Mouse (Mus musculus) hindbrain, embryonic 12.5 days (tissue): Measurements from ENCODE around the gene Tbxa2r. TPM values are rescaled to one million over a fixed set of nuclear protein-coding genes. Genes with fewer than 3 reads are reported as not detected.

Experiments
- ATAC-seq: fragments of 200-750 bp; cut with Nextera tagmentation; 2 replicates; pipeline ENCODE4 v1.8.0; 2017; ENCODE audit warnings: moderate TSS enrichment; ENCODE audit not compliant: low FRiP score
- H3K27ac ChIP-seq: fragments of 300-500 bp; sonication (generic); 2 replicates; pipeline ENCODE4 v1.5.1; 2016; ENCODE audit warnings: mild to moderate bottlenecking
- H3K27me3 ChIP-seq: fragments of 300-500 bp; sonication (generic); 2 replicates; pipeline ENCODE4 v1.6.1; 2016; ENCODE audit warnings: mild to moderate bottlenecking
- H3K36me3 ChIP-seq: fragments of 300-500 bp; sonication (generic); 2 replicates; pipeline ENCODE4 v1.6.1; 2016; ENCODE audit warnings: mild to moderate bottlenecking
- H3K4me1 ChIP-seq: fragments of 300-500 bp; sonication (generic); 2 replicates; pipeline ENCODE4 v1.6.1; 2016
- H3K4me2 ChIP-seq: fragments of 300-500 bp; sonication (generic); replicated peaks from 2 replicates; pipeline ENCODE4 v1.6.1; 2016; ENCODE audit warnings: mild to moderate bottlenecking
- H3K4me3 ChIP-seq: fragments of 300-500 bp; sonication (generic); 2 replicates; pipeline ENCODE4 v1.5.1; 2016; ENCODE audit warnings: mild to moderate bottlenecking
- H3K9ac ChIP-seq: fragments of 300-500 bp; sonication (generic); 2 replicates; pipeline ENCODE4 v1.6.1; 2016; ENCODE audit warnings: mild to moderate bottlenecking, moderate library complexity
- H3K9me3 ChIP-seq: fragments of 300-500 bp; sonication (generic); replicated peaks from 2 replicates; pipeline ENCODE4 v1.6.1; 2016; ENCODE audit warnings: mild to moderate bottlenecking
- WGBS: fragments of 180-500 bp; shearing (Covaris S2); methylation state at CpG from one replicate; pipeline ENCODE4 v1.1.7; 2016; 5-methylcytosine and 5-hydroxymethylcytosine counted together
- polyA plus RNA-seq: library from polyadenylated mRNA; unstranded; fragments of >200 nt; fragmentation: Nextera tagmentation; extraction: Ambion mirVana; gene quantifications from 2 replicates; pipeline ENCODE4 v1.2.1, GENCODE M21; 2016

Gene Tbxa2r
- polyA plus RNA-seq, 1 experiment from 2014 or later: 2.7 TPM

DNA sequence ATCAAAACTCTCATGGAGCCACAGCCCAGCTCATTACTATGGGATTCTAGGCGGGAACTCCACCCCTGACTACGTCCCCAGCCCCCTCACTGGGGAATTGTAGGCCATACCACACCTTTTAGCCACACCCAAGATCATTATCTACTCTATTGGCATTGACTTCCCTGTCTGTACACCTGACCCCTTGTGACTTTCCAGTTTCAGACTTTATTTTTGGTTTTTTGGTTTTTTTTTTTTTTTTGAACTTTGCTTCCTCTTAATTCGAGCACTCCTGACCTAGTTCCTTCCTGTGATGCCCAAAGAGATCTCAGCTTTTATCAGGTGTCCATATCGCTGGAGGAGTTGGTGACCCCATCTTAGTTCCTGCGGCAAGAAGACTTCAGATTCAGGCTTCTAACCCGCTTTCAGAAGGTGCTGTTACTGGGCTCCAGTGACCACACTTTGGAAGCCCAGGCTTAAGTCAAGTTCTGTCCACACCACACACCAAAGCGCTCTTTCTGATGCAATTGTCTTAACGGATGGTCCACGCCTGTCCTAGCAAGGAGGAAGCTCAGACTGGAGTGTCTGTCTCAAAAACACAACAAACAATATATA lies 36.9 kb upstream of the Tbxa2r start, which contains the start of gene Tjp3:
Gene Tjp3, minus strand, starts transcription at position 71 of the 594 bp plus-strand sequence.
- ATAC-seq: no peak
- H3K9ac ChIP-seq: no peak within 1 kb of the TSS
- H3K4me1 ChIP-seq: peaks cover 31% of the 10 kb centered on the region
- no peaks in the 10 kb centered on the region for H3K9me3 ChIP-seq
- peak within 1 kb of the TSS; percentile 81 for H3K4me3 ChIP-seq
- H3K27ac ChIP-seq: no peak within 1 kb of the TSS
- 76% methylated on average over 9 of the region's 9 CpGs for WGBS
- H3K4me2 ChIP-seq: peak within 1 kb of the TSS; percentile 99
- H3K36me3 ChIP-seq: peaks cover 5% of the 10 kb centered on the region; the same call in 1 of the 2 replicates
- H3K27me3 ChIP-seq: peaks cover 33% of the 10 kb centered on the region

DNA sequence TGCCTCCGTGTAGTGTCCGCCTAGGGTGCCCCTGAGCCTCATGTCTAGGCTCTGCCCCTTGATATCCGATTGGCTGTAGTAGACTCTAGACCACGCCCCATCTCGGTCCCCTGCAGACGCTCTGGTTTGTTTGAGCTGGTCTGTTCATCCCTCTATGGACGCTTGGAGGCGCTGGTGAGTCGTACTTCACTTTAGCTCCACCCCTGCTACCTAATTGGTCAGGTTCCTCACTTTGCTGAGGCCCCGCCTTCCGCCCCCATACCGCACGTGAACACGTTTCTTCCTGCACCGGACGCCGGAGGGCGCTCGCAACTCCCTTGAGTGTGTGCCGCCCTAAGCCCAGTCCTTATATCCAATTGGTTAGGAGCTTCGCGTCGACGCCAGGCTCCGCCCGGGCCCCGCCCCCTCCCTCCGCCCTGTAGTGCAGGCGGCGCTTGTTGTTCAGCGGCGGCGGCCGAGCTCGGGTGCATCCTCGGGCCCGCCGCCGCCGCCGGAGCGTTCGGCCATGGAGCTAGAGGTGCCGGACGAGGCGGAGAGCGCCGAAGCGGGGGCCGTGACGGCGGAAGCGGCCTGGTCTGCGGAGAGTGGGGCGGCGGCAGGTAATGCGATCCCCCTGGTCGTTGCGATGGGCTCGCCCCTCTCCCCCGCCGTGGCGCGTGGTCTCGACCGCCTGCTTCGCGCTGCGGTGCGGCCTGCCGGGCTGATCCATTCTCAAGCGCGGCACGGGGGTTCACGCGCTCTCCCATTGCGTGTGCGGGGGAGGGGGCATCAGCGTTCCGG lies 35.8 kb upstream of the Tbxa2r start, which contains the start of gene Pip5k1c:
Gene Pip5k1c, plus strand, starts transcription at position 410 of the 780 bp plus-strand sequence.
- H3K9me3 ChIP-seq: no peaks in the 10 kb centered on the region
- WGBS: under 1% methylated on average over 69 of the region's 80 CpGs
- peaks cover 37% of the 10 kb centered on the region for H3K4me1 ChIP-seq
- H3K4me2 ChIP-seq: peak within 1 kb of the TSS; percentile 99
- H3K27ac ChIP-seq: peak within 1 kb of the TSS; percentile 92
- peak; percentile 95 for ATAC-seq
- peaks cover 5% of the 10 kb centered on the region; the same call in 1 of the 2 replicates for H3K36me3 ChIP-seq
- H3K27me3 ChIP-seq: peaks cover 32% of the 10 kb centered on the region
- H3K4me3 ChIP-seq: peak within 1 kb of the TSS; percentile 81
- peak within 1 kb of the TSS; percentile 86 for H3K9ac ChIP-seq

DNA sequence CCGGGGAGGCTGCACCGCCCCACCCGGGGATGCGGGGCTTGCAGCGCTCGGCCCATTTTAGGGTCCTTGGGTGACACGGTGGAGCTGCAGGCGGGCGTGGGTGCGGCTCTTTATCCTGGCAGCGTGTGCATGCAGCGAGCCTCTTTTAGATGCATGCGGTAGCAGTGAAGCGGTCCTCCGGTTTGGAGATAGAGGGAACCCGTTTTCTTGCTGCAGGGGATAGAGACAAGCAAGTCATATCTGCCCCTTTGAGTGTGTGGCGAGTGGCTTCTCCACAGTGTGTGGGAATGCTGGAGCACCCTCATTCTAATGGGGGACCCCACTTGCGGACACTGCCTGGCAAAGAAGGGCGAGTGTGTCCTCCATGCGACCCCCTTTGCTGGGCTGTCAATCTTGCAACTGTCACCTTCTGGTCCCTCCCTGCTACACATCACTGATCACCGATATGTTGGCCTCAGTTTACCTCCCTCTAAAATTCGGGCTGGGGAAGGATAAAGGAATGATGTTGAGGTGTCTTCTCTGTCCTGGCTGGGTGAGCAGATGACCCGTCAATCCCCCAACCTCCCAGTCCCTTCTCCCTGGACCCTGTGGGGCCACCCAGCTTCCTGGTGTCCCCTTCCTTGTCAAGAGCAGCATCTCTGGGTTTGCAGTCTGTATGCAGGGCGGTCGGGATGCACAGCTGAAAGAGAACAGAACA lies 35.0 kb upstream of the Tbxa2r start:
- Histone ChIP-seq H3K27ac (peak overlapping the region; percentile 92), H3K4me2 (peak overlapping the region; percentile 99), H3K36me3 (peaks cover 5% of the 10 kb centered on the region; the same call in 1 of the 2 replicates), H3K9ac (peak overlapping the region; percentile 86), H3K27me3 (peaks cover 25% of the 10 kb centered on the region), H3K4me3 (peak overlapping the region; percentile 81), H3K4me1 (peaks cover 37% of the 10 kb centered on the region), H3K9me3 (no peaks in the 10 kb centered on the region)
- no peak; the same call in 1 of the 2 replicates for ATAC-seq
- 4% methylated on average over 25 of the region's 25 CpGs for WGBS

DNA sequence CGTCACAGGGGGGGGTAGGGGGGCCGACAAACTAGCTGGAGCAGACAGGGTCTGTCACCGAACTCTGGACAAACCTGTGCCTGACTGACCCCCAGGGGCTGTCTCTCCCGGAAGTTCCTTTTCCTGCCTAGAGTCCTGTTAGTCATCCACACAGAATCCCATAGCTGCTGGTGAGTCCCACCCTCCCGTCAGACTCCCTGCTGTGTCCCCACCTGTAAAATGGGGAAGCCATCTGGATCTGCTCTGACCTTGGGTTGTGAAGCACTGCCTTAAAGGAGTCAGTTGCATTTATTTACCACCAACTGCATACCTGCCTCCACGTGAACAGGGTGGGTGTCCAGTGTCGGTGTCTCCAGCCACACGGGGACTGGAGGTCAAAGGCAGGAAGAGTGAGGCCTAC lies 34.1 kb upstream of the Tbxa2r start:
- H3K9me3 ChIP-seq: no peaks in the 10 kb centered on the region
- H3K4me2 ChIP-seq: peak overlapping the region; percentile 99
- peak overlapping the region; percentile 81 for H3K4me3 ChIP-seq
- H3K27ac ChIP-seq: no peak overlapping the region
- H3K36me3 ChIP-seq: peaks cover 5% of the 10 kb centered on the region; the same call in 1 of the 2 replicates
- ATAC-seq: no peak
- WGBS: 59% methylated on average over 8 of the region's 8 CpGs
- H3K27me3 ChIP-seq: peaks cover 21% of the 10 kb centered on the region
- H3K9ac ChIP-seq: peak overlapping the region; percentile 86
- H3K4me1 ChIP-seq: peaks cover 38% of the 10 kb centered on the region

DNA sequence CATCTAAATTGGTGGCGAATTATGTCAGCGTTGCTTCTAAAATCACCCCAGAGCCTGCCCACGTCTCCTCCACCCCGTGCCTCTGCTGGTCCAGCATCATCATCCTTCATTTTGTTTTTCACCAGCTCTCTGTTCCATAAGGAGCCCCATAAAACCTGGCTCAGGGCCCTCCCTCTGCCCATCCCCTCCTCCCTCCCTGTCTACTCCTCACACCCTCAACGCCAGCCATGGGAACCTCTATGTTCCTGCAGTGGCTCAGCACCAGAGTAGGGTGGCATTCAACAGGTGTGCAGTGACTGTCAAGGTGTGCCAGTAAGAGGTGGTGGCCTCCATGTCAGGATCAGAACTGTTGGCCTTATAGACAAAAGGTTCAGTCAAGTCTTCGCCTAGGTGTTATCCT lies 33.3 kb upstream of the Tbxa2r start:
- no peaks in the 10 kb centered on the region for H3K9me3 ChIP-seq
- no peak overlapping the region for H3K27ac ChIP-seq
- 97% methylated on average over 6 of the region's 6 CpGs for WGBS
- peaks cover 42% of the 10 kb centered on the region for H3K4me1 ChIP-seq
- no peak overlapping the region for H3K4me2 ChIP-seq
- peaks cover 5% of the 10 kb centered on the region; the same call in 1 of the 2 replicates for H3K36me3 ChIP-seq
- 0 out of 2 replicates have a peak overlapping the region, but pooled peaks have one; percentile 81 for H3K4me3 ChIP-seq
- H3K27me3 ChIP-seq: peaks cover 13% of the 10 kb centered on the region
- no peak for ATAC-seq
- H3K9ac ChIP-seq: no peak overlapping the region

DNA sequence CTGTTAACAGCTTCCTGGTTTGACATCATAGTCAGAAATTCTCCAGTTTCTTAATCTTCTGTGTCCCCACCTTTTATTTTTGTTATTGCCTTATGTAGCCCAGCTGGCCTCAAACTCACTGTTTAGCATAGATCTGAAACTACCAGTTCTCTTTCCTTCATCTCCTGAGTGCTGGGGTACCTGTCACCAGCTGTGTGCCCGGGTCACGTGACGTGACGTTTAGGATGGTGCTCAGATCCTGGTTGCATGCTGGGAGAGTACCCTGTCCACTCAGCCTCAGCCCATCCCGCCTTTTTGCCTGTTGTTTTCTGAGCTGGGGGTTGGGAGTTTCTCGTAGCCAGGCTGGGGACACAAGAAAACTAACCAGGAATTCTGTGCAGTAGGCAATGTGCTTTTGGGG lies 31.3 kb upstream of the Tbxa2r start:
- WGBS: 72% methylated on average over 6 of the region's 6 CpGs
- H3K4me2 ChIP-seq: no peak overlapping the region
- H3K27ac ChIP-seq: no peak overlapping the region; the same call in 1 of the 2 replicates
- H3K9me3 ChIP-seq: no peaks in the 10 kb centered on the region
- no peak for ATAC-seq
- H3K27me3 ChIP-seq: no peaks in the 10 kb centered on the region
- H3K4me1 ChIP-seq: peaks cover 50% of the 10 kb centered on the region
- H3K9ac ChIP-seq: no peak overlapping the region
- H3K4me3 ChIP-seq: no peak overlapping the region
- peaks cover 5% of the 10 kb centered on the region; the same call in 1 of the 2 replicates for H3K36me3 ChIP-seq

DNA sequence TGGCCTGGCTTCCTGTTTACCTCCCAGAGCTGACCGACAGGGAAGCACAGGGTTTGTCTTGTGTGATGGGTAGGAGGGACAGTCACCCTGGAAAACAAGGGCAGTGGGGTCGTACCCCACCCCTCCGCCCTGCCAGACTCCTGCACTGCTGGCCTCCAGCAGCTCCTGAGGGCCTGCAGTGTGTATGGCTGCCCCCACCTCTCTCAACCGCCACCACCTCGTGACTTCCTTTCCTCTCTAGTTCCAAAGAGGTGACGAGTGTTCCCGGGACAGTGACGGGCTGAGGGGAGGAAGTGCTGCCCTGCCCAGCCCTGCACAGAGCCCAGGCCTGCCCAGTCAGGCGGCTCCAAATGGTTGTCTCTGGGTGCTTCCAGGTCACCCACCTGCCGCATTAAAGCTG lies 30.7 kb upstream of the Tbxa2r start:
- Histone ChIP-seq H3K27ac (no peak overlapping the region), H3K9ac (no peak overlapping the region), H3K4me1 (peaks cover 52% of the 10 kb centered on the region), H3K4me2 (no peak overlapping the region), H3K27me3 (no peaks in the 10 kb centered on the region), H3K9me3 (no peaks in the 10 kb centered on the region), H3K4me3 (no peak overlapping the region), H3K36me3 (peaks cover 5% of the 10 kb centered on the region; the same call in 1 of the 2 replicates)
- no peak for ATAC-seq
- WGBS: 67% methylated on average over 10 of the region's 10 CpGs

DNA sequence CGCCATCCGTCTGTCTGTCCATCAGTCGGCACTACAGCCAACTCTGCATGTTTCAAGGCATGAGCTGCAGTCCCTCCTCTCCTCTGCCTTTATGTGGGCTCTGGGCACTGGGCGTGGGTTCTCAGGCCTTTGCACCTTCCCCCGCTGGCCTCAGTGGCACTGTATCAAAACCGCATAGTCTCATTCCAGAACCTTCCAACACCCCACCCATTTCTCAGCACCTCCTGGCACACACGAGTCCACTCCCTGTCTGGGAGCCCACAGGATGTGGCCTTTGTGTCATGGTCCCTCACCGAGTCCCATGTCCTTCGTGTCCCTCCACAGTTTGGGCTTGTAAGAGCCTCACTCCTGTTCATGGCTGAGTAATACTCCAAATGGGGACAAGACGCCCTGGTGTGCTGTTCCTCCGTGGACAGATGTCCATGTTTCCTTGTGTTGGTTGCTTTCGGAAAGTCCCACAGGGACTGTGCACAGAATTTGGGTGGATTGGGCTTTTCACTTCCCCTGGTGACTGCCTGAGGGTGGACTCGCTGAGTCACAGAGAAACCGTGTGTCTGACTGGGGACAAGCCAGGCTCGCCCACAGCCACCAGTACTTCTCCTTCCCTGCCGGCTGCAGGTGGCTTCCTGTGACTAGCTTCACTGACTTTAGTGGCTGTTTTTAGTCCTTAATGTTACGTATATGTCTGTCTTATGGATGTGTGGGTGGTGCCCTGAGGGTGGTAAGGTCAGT lies 30.0 kb upstream of the Tbxa2r start:
- no peaks in the 10 kb centered on the region for H3K27me3 ChIP-seq
- H3K4me1 ChIP-seq: peaks cover 55% of the 10 kb centered on the region
- H3K9me3 ChIP-seq: no peaks in the 10 kb centered on the region
- WGBS: 95% methylated on average over 17 of the region's 17 CpGs
- peaks cover 5% of the 10 kb centered on the region; the same call in 1 of the 2 replicates for H3K36me3 ChIP-seq
- H3K4me2 ChIP-seq: no peak overlapping the region
- H3K4me3 ChIP-seq: no peak overlapping the region
- no peak overlapping the region for H3K27ac ChIP-seq
- H3K9ac ChIP-seq: no peak overlapping the region
- ATAC-seq: no peak

DNA sequence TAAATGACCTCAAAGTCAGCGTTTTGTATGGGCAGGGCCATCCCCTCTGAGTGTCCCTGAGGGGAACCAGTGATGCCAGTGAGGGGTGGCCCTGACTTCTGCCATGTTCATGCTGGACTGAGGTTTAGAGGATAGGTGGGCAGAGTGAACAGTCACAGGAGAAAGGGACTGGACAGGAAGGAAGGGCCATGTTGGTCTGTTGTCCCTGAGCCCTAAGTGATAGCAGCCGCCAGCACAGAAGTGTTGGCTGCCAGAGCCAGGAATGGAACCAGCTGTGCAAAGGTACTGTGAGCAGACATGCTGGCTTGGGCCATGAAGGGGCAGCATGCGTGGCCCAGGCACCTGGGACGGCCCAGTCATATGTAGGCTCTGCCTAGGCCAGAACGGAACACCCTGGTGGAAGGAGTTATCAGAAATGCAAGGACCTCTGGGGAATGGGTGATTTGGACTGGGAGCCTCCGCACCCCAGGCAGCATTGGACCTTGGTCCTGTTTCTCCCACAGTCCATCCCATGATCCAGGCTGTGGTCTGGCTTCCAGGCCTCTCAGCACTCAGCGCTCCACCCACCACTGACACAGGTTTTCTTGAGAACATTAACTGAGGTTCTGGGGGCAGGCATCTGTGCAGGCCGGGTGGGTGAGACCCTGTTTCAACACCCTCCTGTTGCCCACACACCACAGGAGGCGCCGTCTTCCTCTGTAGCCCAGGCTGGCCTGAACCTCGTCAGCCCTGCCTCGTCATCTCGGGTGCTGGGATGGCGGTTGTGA lies 28.8 kb upstream of the Tbxa2r start:
- H3K4me1 ChIP-seq: peaks cover 46% of the 10 kb centered on the region
- no peaks in the 10 kb centered on the region for H3K27me3 ChIP-seq
- peaks cover 5% of the 10 kb centered on the region; the same call in 1 of the 2 replicates for H3K36me3 ChIP-seq
- no peaks in the 10 kb centered on the region for H3K9me3 ChIP-seq
- no peak overlapping the region for H3K27ac ChIP-seq
- H3K4me3 ChIP-seq: no peak overlapping the region
- H3K4me2 ChIP-seq: no peak overlapping the region
- 88% methylated on average over 14 of the region's 14 CpGs for WGBS
- H3K9ac ChIP-seq: no peak overlapping the region
- no peak for ATAC-seq

DNA sequence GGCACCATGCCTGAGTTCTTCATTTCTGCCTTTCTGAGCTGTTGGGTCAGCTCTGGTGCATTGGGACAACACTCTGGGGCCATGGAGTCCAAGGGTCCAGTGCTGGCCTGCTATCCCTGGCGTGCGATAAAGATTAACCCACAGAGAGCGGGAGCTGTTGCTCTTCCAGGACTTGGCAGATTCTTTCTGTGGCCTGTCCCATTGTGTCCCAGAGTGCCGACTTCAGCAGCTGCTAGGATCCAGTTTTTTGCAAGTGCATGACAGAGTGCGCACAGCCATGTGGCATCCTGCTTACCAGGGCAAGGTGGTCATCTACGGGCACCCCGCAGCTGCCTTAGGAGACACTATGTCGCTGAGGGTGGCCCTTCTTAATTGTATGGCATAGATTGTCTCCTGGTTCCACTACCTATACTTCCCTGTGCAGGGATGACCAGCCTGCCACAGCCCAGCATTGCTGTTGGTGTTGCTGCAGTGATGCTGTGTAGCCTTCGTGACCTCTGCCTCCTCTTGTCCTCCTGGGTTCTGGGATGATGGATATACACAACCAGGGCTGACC lies 28.1 kb upstream of the Tbxa2r start:
- Histone ChIP-seq H3K9ac (0 out of 2 replicates have a peak overlapping the region, but pooled peaks have one; percentile 18), H3K4me1 (peaks cover 42% of the 10 kb centered on the region), H3K9me3 (no peaks in the 10 kb centered on the region), H3K36me3 (peaks cover 9% of the 10 kb centered on the region), H3K27ac (no peak overlapping the region), H3K4me3 (no peak overlapping the region), H3K4me2 (no peak overlapping the region), H3K27me3 (no peaks in the 10 kb centered on the region)
- WGBS: 78% methylated on average over 9 of the region's 9 CpGs
- no peak for ATAC-seq

DNA sequence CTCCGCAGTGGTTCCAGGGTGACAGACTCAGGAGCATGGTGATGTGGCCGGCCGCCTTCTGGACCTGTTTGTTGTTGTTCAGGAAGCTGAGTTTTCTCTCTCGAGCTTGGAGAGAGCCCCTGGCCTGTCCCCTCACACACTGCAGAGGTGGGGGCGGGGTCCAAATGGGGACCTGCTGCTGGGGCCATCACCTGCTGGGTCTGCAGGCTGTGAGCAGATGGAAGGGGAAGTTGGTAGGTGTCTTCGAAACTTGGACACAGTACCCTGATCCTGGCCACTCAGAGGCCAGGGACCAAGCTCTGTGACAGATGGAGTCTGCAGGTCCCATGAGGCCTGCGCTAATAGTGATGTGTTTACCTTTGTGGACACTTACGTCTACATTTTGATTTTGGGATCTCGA lies 27.2 kb upstream of the Tbxa2r start:
- no peaks in the 10 kb centered on the region for H3K27me3 ChIP-seq
- WGBS: 72% methylated on average over 9 of the region's 9 CpGs

More for the DNA sequence above, 27.2 kb upstream of the Tbxa2r start:
- Histone ChIP-seq H3K27ac (no peak overlapping the region), H3K9me3 (no peaks in the 10 kb centered on the region), H3K4me2 (no peak overlapping the region), H3K4me1 (peaks cover 39% of the 10 kb centered on the region), H3K36me3 (peaks cover 13% of the 10 kb centered on the region), H3K9ac (no peak overlapping the region), H3K4me3 (no peak overlapping the region)
- ATAC-seq: no peak
